Mouse (Mus musculus) liver, postnatal 0 days (tissue): Measurements from ENCODE around the gene Zdhhc18.

Experiments used
- CTCF ChIP-seq: sonication (generic); IDR thresholded peaks from 2 replicates; pipeline ENCODE4 v1.5.1; 2016; ENCODE audit warnings: antibody characterized with exemption, low read depth
- EP300 ChIP-seq: IDR thresholded peaks from 2 replicates; pipeline ENCODE4 v1.6.1; 2016; ENCODE audit warnings: antibody characterized with exemption, low read depth, mild to moderate bottlenecking

DNA sequence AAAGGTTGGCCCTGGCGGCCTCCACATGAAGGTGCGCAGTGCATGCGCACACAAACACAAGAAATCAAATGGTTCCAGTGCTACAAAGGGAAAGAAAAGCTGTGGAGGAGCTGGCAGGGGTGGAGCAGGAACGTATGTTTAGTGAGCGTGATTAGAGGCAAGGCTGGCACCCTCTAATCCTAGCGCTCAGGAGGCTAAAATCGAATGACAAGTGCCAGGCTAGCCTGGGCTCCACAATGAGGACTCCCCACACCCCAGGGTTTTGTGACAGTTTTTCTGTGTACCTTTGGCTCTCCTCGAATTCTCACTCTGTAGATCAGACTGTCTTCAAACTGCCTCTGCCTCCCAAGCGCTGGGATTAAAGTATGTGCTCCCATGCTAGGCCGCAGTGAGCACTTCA, 2.8 kb upstream of the Zdhhc18 start:
- no peak for TF ChIP-seq EP300
- TF ChIP-seq CTCF = no peak
